Mouse (Mus musculus): Measurements from ENCODE around the gene Map3k9.

- TF ChIP-seq CTCF (IDR thresholded peaks at IDR 0.05; ENCODE audit: low read depth) (no peak), EP300 (IDR thresholded peaks at IDR 0.05; ENCODE audit: low read depth) (no peak)
Observed at GRCm38 (mm10) chr12:81769458-81769857, 11.5 kb downstream of the Map3k9 start.

Measured in heart, postnatal 0 days (tissue).